Mouse (Mus musculus) limb, embryonic 13.5 days (tissue): ENCODE measurements around the gene Tyro3. TPM values are rescaled to one million over a fixed set of nuclear protein-coding genes. Genes with fewer than 3 reads are reported as not detected.
A peak's percentile ranks its signal among the peaks of the same experiment; 100 is the strongest.

ENCODE experiments used
- ATAC-seq: fragments of 200-750 bp; cut with Nextera tagmentation; 2 replicates; pipeline ENCODE4 v1.8.0; 2017; ENCODE audit warnings: low read depth, moderate number of reproducible peaks, moderate TSS enrichment; ENCODE audit not compliant: low FRiP score
- H3K27ac ChIP-seq: fragments of 300-500 bp; sonication (generic); 2 replicates; pipeline ENCODE4 v1.5.1; 2015; ENCODE audit warnings: inconsistent platforms, mild to moderate bottlenecking, moderate library complexity
- H3K27me3 ChIP-seq: fragments of 300-500 bp; sonication (generic); 2 replicates; pipeline ENCODE4 v1.6.1; 2015; ENCODE audit warnings: mild to moderate bottlenecking, inconsistent platforms
- H3K36me3 ChIP-seq: fragments of 300-500 bp; sonication (generic); 2 replicates; pipeline ENCODE4 v1.6.1; 2015; ENCODE audit warnings: inconsistent platforms, mild to moderate bottlenecking, moderate library complexity
- H3K4me1 ChIP-seq: fragments of 300-500 bp; sonication (generic); 2 replicates; pipeline ENCODE4 v1.6.1; 2015; ENCODE audit warnings: inconsistent platforms
- H3K4me2 ChIP-seq: fragments of 300-500 bp; sonication (generic); replicated peaks from 2 replicates; pipeline ENCODE4 v1.6.1; 2015; ENCODE audit warnings: inconsistent platforms, mild to moderate bottlenecking, moderate library complexity
- H3K4me3 ChIP-seq: fragments of 300-500 bp; sonication (generic); 2 replicates; pipeline ENCODE4 v1.5.1; 2015; ENCODE audit warnings: moderate library complexity, mild to moderate bottlenecking, inconsistent platforms
- H3K9ac ChIP-seq: fragments of 300-500 bp; sonication (generic); 2 replicates; pipeline ENCODE4 v1.6.1; 2015; ENCODE audit warnings: mild to moderate bottlenecking, inconsistent platforms
- H3K9me3 ChIP-seq: fragments of 300-500 bp; sonication (generic); 2 replicates; pipeline ENCODE4 v1.6.1; 2016; ENCODE audit warnings: inconsistent platforms
- WGBS: fragments of 180-500 bp; shearing (Covaris S2); methylation state at CpG from one replicate; pipeline ENCODE4 v1.1.7; 2015; 5-methylcytosine and 5-hydroxymethylcytosine counted together
- polyA plus RNA-seq: library from polyadenylated mRNA; unstranded; fragments of >200 nt; fragmentation: Nextera tagmentation; extraction: Ambion mirVana; gene quantifications from 2 replicates; pipeline ENCODE4 v1.2.1, GENCODE M21; 2015

The Tyro3 gene
- polyA plus RNA-seq, 1 experiment from 2014 or later = 32.3 TPM

- Histone ChIP-seq H3K4me2 (peak overlapping the region; percentile 87), H3K9ac (no peak overlapping the region), H3K27ac (no peak overlapping the region), H3K36me3 (peaks cover 9% of the 10 kb centered on the region; the same call in 1 of the 2 replicates), H3K4me3 (peak overlapping the region; percentile 85), H3K27me3 (peaks cover 21% of the 10 kb centered on the region), H3K4me1 (peaks cover 34% of the 10 kb centered on the region), H3K9me3 (no peaks in the 10 kb centered on the region)
- WGBS = 14% methylated on average over 13 of the region's 13 CpGs
- ATAC-seq = no peak
Observed at GRCm38 (mm10) chr2:119798246-119798927, 854 bp downstream of the Tyro3 start.

GRCm38 (mm10) chr2:119799181-119799960 lies 1.8 kb downstream of the Tyro3 start:
- H3K27ac ChIP-seq = peak overlapping the region; percentile 15; the same call in 1 of the 2 replicates
- no peaks in the 10 kb centered on the region for H3K9me3 ChIP-seq
- H3K4me1 ChIP-seq = peaks cover 41% of the 10 kb centered on the region
- WGBS = under 1% methylated on average over 28 of the region's 89 CpGs
- H3K36me3 ChIP-seq = peaks cover 19% of the 10 kb centered on the region; the same call in 1 of the 2 replicates
- peak overlapping the region; percentile 92 for H3K9ac ChIP-seq
- ATAC-seq = peak; percentile 84
- peak overlapping the region; percentile 85 for H3K4me3 ChIP-seq
- peak overlapping the region; percentile 87 for H3K4me2 ChIP-seq
- peaks cover 21% of the 10 kb centered on the region for H3K27me3 ChIP-seq

GRCm38 (mm10) chr2:119799961-119800550 lies 2.5 kb downstream of the Tyro3 start:
- Histone ChIP-seq H3K27ac (peak overlapping the region; percentile 15; the same call in 1 of the 2 replicates), H3K9ac (peak overlapping the region; percentile 92), H3K9me3 (no peaks in the 10 kb centered on the region), H3K4me3 (peak overlapping the region; percentile 85), H3K4me1 (peaks cover 41% of the 10 kb centered on the region), H3K4me2 (peak overlapping the region; percentile 87), H3K27me3 (peaks cover 21% of the 10 kb centered on the region), H3K36me3 (peaks cover 26% of the 10 kb centered on the region)
- peak; percentile 48 for ATAC-seq
- 1% methylated on average over 26 of the region's 27 CpGs for WGBS

- H3K4me3 ChIP-seq = peak overlapping the region; percentile 85
- no peak overlapping the region for H3K27ac ChIP-seq
- 41% methylated on average over 15 of the region's 15 CpGs for WGBS
- no peak for ATAC-seq
- peaks cover 21% of the 10 kb centered on the region for H3K27me3 ChIP-seq
- H3K4me1 ChIP-seq = peaks cover 41% of the 10 kb centered on the region
- H3K36me3 ChIP-seq = peaks cover 37% of the 10 kb centered on the region
- peak overlapping the region; percentile 92 for H3K9ac ChIP-seq
- no peaks in the 10 kb centered on the region for H3K9me3 ChIP-seq
- peak overlapping the region; percentile 87 for H3K4me2 ChIP-seq
Observed at GRCm38 (mm10) chr2:119800876-119801846, 3.6 kb downstream of the Tyro3 start.

GRCm38 (mm10) chr2:119802767-119803617 lies 5.5 kb downstream of the Tyro3 start:
- Histone ChIP-seq H3K4me3 (no peak overlapping the region), H3K9ac (0 out of 2 replicates have a peak overlapping the region, but pooled peaks have one; percentile 43), H3K36me3 (peaks cover 54% of the 10 kb centered on the region), H3K27ac (peak overlapping the region; percentile 28; the same call in 1 of the 2 replicates), H3K4me2 (peak overlapping the region; percentile 28), H3K27me3 (peaks cover 5% of the 10 kb centered on the region), H3K9me3 (no peaks in the 10 kb centered on the region), H3K4me1 (peaks cover 41% of the 10 kb centered on the region)
- ATAC-seq = no peak
- 41% methylated on average over 10 of the region's 10 CpGs for WGBS

- Histone ChIP-seq H3K4me1 (peaks cover 36% of the 10 kb centered on the region), H3K9ac (peak overlapping the region; percentile 43; the same call in 1 of the 2 replicates), H3K9me3 (no peaks in the 10 kb centered on the region), H3K36me3 (peaks cover 62% of the 10 kb centered on the region), H3K4me2 (no peak overlapping the region), H3K27me3 (no peaks in the 10 kb centered on the region), H3K27ac (0 out of 2 replicates have a peak overlapping the region, but pooled peaks have one; percentile 33), H3K4me3 (no peak overlapping the region)
- ATAC-seq = no peak
- 23% methylated on average over 6 of the region's 6 CpGs for WGBS
Observed at GRCm38 (mm10) chr2:119803618-119804274, 6.2 kb downstream of the Tyro3 start.

- Histone ChIP-seq H3K27ac (no peak overlapping the region), H3K27me3 (no peaks in the 10 kb centered on the region), H3K9ac (no peak overlapping the region), H3K4me1 (peaks cover 36% of the 10 kb centered on the region), H3K4me2 (no peak overlapping the region), H3K4me3 (no peak overlapping the region), H3K36me3 (peaks cover 67% of the 10 kb centered on the region), H3K9me3 (no peaks in the 10 kb centered on the region)
- ATAC-seq = no peak
- 59% methylated on average over 5 of the region's 5 CpGs for WGBS
Observed at GRCm38 (mm10) chr2:119804275-119804628, 6.7 kb downstream of the Tyro3 start.

- Histone ChIP-seq H3K36me3 (peaks cover 72% of the 10 kb centered on the region), H3K4me3 (no peak overlapping the region), H3K4me2 (no peak overlapping the region), H3K27ac (no peak overlapping the region), H3K27me3 (no peaks in the 10 kb centered on the region), H3K9ac (no peak overlapping the region), H3K9me3 (no peaks in the 10 kb centered on the region), H3K4me1 (peaks cover 36% of the 10 kb centered on the region)
- 59% methylated on average over 9 of the region's 9 CpGs for WGBS
- ATAC-seq = no peak
Observed at GRCm38 (mm10) chr2:119804776-119805175, 7.2 kb downstream of the Tyro3 start.

- H3K27me3 ChIP-seq = no peaks in the 10 kb centered on the region
- no peak overlapping the region for H3K4me3 ChIP-seq
- no peak overlapping the region for H3K4me2 ChIP-seq
- H3K27ac ChIP-seq = no peak overlapping the region
- H3K9ac ChIP-seq = peak overlapping the region; percentile 26
- H3K36me3 ChIP-seq = peaks cover 80% of the 10 kb centered on the region
- H3K4me1 ChIP-seq = peaks cover 32% of the 10 kb centered on the region
- WGBS = 54% methylated on average over 8 of the region's 8 CpGs
- ATAC-seq = no peak
- no peaks in the 10 kb centered on the region for H3K9me3 ChIP-seq
Observed at GRCm38 (mm10) chr2:119805536-119805935, 8.0 kb downstream of the Tyro3 start.

- WGBS = 19% methylated on average over 4 of the region's 4 CpGs
- H3K27ac ChIP-seq = no peak overlapping the region
Observed at GRCm38 (mm10) chr2:119808438-119808837, 10.9 kb downstream of the Tyro3 start.

More at GRCm38 (mm10) chr2:119808438-119808837, 10.9 kb downstream of the Tyro3 start:
- no peak overlapping the region for H3K9ac ChIP-seq
- H3K4me1 ChIP-seq = peaks cover 6% of the 10 kb centered on the region
- no peak overlapping the region for H3K4me3 ChIP-seq
- no peak for ATAC-seq
- H3K27me3 ChIP-seq = no peaks in the 10 kb centered on the region
- no peaks in the 10 kb centered on the region for H3K9me3 ChIP-seq
- H3K36me3 ChIP-seq = peaks cover 99% of the 10 kb centered on the region
- H3K4me2 ChIP-seq = no peak overlapping the region
